Mouse (Mus musculus) lung, postnatal 25 days (tissue): ENCODE data around the gene Pon3.
A peak's percentile ranks its signal among the peaks of the same experiment; 100 is the strongest.
"Not testable (repeated sequence)": the region's sequence is repeated elsewhere in the genome, so short reads cannot be mapped to it uniquely, and the experiment has no call there.

Experiments
- DNase-seq: peaks from one replicate; pipeline ENCODE4 v3.0.0; 2022; ENCODE audit warnings: low spot score

The Pon3 gene

DNA sequence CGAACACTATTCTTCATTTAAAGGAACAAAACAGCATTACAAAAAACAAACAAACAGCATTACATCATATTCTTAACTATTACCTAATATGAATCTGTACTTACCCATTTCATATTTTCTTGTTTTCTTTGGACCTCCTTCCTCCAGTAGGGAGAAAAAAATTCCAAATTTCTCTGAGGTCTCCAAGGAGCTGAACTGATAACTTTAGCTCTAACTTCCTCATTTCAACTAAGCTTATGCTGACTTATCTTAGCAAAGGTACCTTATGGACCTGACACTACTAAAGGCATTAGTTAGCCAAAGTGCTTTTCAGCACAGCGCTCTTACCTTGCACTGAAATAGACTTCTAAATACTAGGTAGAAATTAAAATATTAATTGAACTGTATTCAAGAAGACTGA lies 1.2 kb downstream of the Pon3 start:
- DNase-seq = no peak

- DNase-seq = no peak
Measured at GRCm38 (mm10) chr6:5245926-5246325, 10.2 kb downstream of the Pon3 start.

- DNase-seq = no peak
Measured at GRCm38 (mm10) chr6:5238799-5239198, 17.3 kb downstream of the Pon3 start.

DNA sequence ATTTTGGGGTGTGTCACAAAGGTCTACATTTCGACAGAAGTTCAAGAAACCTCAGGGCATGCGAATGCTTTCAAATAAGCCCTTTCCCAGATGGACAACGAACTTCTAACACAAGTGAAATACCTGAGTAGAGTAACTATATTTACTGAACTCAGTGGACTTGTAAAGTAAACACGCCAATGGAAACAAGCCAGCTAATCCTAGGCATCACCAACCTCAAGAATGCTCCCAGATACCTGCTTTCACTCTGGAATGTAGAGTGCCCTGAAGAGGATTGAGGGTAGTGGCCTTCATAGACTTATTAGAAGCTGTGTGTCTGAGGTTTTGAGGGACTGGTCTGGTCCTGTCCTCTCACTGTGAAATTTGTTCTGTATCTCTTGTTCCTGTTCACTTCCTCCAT lies 18.6 kb downstream of the Pon3 start:
- peak; percentile 73 for DNase-seq

DNA sequence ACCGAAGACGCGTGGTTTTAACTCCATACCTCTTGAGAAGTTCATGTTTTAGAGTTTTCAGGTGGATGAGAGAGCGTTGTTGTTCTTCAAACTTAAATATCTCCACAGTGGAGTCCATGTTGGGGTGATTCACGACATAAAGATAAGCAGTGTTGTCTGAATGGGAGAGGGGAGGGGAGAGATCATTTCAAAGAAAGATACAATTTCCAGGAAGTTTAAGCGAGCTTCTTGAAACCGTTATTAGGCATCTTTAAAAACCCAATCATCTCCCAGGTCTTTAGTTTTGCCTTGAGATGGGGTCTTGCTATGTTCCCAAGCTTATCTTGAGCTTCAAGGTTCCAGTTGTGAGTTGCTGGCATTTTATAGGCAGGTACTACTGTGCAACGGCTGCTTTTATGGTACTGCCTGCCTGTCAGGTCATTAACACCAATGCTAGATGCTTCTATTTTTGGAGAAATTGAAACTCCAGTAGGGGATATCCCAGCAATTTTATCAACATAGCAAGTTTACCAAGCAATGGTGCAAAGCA lies 19.2 kb downstream of the Pon3 start:
- no peak for DNase-seq

- no peak for DNase-seq
Measured at GRCm38 (mm10) chr6:5234563-5234962, 21.5 kb downstream of the Pon3 start.

- DNase-seq = peak; percentile 75
Measured at GRCm38 (mm10) chr6:5233812-5234211, 22.3 kb downstream of the Pon3 start.

DNA sequence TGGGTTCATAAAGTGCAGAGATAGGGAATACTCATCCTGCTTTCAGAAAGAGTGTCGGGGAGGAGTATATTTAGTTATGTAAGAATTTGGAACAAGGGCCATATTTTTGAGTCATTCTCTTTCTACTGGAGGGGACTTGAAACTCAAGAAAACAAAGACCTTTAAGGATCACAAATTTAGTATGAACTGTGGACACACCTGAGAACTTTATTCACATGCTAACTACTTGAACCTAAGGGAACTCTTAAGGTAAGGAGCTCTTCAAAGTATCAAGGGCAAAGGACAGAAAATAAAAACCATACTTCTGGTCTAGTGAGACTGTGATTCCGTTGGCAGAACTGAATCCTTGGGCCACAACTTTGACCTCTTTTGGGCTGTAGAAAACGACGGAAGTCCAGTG lies 24.1 kb downstream of the Pon3 start:
- peak; percentile 51 for DNase-seq

- DNase-seq = no peak
Measured at GRCm38 (mm10) chr6:5230261-5230660, 25.8 kb downstream of the Pon3 start.

DNA sequence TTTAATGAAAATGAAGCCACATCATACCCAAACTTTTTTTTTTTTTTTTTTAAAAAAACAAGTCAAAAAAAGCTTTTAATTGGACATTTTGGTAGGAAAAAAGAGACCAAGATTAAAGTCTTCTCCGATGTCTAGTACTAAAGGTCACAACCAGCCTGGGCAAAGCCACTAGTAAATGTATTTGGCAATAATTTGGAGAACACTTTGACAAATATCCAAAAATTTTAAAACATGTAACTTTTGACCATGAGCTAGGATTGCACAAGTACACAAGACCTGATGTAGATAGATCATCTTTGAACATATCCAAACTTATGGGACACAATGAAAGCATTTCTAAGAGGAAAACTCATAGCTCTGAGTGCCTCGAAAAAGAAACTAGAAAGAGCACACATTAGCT lies 32.5 kb downstream of the Pon3 start:
- not testable (repeated sequence) for DNase-seq

DNA sequence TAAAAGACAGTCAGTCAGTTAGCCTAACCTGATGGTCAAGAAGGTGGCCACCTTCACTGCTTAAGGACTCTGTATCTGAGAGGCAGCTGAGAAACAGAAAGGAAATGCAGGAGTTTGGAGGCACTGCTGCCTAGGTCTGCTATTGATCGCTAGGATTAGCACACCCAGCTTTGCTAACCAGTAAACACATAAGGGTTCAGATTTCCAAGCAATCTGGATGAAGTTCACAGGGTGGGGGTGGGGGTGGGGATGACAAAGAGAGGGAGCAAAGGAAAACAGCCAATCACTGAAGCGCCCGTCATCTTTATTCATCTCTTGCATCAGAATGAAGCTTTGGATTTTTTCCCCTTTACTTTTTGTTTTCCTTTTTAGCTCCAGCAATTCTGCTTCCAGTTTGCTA lies 34.0 kb downstream of the Pon3 start:
- DNase-seq = no peak

- DNase-seq = no peak
Measured at GRCm38 (mm10) chr6:5218190-5218589, 37.9 kb downstream of the Pon3 start.

- DNase-seq = no peak
Measured at GRCm38 (mm10) chr6:5207817-5208216, 48.3 kb downstream of the Pon3 start.

GRCm38 (mm10) chr6:5199916-5200315 lies 56.2 kb downstream of the Pon3 start:
- peak; percentile 72 for DNase-seq

DNA sequence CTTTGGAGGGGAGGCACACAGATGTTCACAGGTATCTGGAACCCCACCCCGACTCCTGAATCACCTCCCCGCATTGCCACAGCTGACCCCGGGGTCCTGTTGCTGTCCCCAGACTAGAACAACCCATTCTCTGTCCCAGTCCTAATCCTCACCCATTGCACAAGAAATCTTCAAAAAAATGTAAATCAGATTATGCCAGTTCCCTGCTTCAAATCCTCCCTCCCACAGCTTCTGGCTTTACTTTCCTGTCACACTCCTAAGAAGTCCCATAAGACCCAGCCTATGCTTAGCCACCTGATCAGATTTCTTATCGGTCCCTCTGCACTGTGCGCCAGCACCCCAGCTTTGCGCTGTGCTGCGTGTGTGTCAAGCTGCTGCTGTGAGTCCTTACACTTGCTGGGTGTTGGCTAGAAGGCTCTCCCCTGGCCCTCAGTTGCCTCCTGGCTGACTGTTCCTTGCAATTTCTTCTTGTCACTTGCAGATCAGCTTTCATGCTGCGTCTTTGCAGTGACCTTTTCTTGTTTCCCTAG lies 56.6 kb downstream of the Pon3 start:
- DNase-seq = no peak

DNA sequence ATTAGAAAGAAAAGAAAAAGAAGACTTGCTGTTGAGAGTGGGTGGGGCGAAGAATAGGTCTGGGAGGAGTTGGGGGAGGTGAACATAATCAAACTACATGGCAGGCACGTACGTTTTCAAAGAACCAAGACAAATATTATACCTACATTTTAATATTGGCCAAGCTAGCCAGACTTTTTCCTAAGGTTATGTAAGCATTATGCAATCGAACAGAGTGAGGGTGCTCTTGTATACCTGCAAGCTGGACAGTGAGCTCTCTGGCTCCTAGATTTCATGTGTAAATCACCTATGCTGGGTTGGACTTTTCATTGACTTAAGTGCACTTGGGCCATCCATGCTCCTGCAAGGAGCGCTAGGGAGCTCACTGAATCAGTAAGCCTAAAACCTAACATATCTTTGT lies 57.5 kb downstream of the Pon3 start:
- DNase-seq = peak; percentile 52

DNA sequence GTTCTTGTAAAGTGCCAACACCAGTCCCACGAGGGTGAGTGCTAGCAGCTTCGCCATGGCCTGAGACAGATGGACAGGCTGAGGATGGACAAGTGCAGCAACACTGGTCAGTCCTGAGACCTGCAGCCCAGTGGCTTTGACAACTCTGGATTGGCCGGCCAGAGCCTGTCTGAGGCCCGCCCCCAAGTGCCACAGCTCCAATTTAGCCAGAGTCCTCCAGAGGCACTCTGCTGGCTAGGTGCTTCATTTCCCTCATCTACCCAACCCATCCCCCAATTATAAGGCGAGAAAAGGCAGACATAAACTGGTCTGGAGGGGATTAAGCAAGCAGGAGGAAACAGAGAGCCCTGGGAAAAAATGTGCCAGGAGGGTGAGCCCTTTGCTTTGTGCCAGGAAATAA lies 62.4 kb downstream of the Pon3 start, which contains the start of gene Pon1:
Gene Pon1 (minus strand): TSS at position 254 of the 400 bp plus-strand sequence.
- DNase-seq = peak; percentile 39

DNA sequence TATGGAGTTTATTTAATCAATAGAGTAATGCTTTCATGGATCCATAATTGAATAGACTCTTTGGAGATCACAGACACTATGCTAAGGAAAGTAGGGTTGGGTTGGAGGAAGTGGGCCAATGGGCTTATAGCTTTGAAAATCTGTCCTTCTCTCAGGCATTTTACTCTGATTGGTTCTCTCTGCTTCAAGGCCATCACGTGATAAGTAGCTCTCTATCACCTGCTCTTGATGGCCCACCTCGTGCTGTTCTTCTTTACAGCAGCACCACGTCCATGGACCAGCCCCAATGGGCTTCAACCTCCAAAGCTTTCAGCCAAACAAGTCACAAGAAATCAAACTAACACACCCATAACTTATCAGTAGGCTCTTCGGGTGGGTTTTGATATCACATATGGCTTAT lies 65.3 kb downstream of the Pon3 start:
- no peak for DNase-seq

DNA sequence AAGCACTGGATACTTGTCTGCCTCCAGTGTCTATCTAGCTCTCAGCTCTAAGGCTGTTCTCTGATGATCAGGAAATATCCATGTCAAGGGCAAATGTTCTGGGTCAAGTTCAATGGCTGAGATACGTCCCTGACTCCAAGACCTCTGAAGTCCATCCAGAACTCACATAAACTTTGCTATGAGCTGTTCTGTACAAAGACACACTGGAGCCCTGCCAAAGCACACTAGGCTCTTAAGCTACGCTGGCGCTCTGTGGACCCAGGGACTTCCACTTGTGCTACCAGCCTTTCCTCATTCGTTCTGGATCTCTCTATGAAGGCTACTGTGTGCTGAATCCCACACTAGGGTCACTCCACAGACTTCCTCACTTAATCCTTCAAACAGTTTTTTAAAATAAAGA lies 66.6 kb downstream of the Pon3 start:
- DNase-seq = peak; percentile 72

- DNase-seq = no peak
Measured at GRCm38 (mm10) chr6:5188938-5189337, 67.1 kb downstream of the Pon3 start.

DNA sequence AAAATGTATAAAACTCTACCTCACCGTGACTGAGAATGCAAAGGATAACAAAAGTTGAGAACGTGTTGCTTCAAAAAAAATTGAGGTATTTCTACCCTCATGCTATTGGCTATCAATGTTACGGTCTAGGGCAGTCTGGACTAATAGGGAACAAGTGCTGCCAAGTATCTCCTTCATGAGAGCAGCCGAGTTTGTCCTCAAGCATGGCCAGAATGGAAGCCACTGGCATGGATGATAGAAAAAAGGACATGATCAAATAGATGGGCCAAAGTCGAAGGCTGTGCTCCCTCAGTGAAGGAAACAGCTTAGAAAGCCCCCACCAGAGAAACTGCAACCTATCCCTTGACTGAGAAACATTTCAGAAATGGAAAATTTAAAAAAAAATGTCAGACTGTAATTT lies 68.0 kb downstream of the Pon3 start:
- DNase-seq = no peak

DNA sequence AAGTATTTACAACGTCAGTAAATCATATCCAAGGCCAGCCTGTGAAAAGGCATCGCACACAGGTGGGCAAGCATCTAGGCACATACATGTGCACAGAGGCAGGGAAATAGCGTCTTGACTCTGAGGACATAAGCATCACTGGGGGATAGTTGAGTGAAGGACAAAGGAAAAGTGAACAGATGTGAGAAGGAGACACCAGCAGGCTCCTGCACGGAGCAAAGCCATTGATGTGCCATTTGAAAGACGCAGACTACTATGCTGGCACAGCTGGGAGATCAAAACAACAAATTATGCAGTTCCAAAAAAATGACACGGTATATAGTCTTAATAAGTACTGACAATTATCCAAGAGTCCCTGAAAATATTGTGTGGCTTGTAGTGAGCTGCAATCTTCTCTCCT lies 68.5 kb downstream of the Pon3 start:
- DNase-seq = no peak

- no peak for DNase-seq
Measured at GRCm38 (mm10) chr6:5186229-5186950, 69.7 kb downstream of the Pon3 start.

DNA sequence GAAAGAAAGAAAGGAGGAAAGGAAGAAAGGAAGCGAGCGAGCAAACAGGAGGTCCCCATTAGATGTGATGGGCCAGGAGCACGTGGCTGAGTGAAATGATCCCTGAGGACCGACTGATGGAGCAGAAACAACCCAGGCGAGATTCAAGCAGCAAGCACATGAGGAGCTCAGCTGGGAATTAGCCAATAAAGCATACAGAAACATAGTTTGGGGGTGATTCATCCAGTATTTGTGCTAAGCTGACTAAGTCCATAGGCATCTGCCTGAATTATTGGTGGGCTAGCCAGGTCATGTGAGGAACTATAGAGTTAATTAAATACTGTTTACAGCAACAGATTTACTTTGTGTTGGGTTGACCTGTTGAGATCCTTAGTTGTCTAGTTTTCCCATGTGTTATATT lies 75.4 kb downstream of the Pon3 start:
- no peak for DNase-seq
